Mouse (Mus musculus) ZHBTc4 (cell line): ENCODE measurements at regions not wholly inside any gene's neighbourhood (a gene's known extent, or its start where the extent isn't known, plus 50 kb on each side); places are given as distances from the start of the nearest gene placed in this dataset.

Experiments
- DNase-seq: peaks from one replicate; pipeline ENCODE4 v3.0.0-alpha.2; 2011; ENCODE audit warnings: low read depth, low spot score

GRCm38 (mm10) chr15:56436131-56436530, 1041.3 kb downstream of the Slc22a22 start:
- DNase-seq, result no peak

DNA sequence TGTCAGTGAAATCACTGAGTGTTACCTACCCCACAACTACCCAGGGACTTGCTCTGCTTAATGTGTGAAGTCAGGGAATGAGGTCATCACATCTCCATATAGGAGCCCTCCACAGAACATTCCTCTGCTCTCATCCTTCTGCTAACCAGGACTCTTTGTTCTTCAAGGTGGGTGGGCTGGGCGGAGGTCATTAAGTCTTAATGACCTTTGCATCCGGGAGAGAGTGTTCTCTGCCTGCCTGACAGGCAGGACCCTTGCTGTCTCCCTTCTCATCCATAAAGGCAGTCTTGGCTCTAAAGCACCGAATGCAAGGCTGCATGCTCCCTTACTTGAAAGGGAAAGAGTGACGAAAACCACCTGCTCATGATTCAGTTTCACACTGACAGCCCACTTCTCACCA, 1051.4 kb downstream of the Slc22a22 start:
- peak; percentile 82 for DNase-seq

DNA sequence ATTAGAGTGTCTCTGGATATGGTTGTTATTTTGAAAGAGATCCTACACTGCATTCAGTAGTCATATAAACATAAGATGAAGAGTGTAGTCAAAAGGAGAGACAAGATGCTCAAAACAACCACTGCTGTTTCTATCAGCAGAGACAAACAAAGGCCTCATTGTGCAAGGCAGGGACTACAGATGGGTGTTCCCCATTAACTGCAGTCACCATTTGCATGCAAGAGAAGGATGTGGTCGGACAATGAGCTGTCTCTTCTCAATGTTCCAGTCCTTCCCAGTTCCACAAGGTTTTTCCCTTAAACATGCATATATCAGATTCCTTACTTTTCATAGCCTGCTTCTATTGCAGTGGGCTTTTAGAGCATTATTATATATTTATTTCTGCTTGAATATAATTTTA, 1056.7 kb downstream of the Slc22a22 start:
- DNase-seq, result peak; percentile 52

DNA sequence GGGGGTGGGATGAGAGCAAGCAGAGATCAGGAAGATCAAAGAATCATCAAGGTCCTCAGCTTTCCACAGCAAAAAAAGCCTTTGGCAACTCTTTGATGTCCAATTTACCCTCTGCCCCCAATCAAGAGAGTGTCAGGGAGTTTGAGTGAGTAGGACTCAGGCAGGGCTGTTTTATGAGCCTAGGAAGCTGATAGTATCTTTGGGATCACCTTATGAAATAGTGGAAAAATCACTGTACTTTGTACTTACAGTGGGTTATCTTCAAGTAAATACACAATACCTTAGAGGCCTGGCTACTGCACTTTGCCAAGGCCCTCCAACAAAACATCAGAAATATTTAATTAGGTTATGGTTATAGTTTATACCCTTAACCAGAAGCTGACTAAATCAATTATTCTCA, 1085.4 kb downstream of the Slc22a22 start:
- DNase-seq, result peak; percentile 1

DNA sequence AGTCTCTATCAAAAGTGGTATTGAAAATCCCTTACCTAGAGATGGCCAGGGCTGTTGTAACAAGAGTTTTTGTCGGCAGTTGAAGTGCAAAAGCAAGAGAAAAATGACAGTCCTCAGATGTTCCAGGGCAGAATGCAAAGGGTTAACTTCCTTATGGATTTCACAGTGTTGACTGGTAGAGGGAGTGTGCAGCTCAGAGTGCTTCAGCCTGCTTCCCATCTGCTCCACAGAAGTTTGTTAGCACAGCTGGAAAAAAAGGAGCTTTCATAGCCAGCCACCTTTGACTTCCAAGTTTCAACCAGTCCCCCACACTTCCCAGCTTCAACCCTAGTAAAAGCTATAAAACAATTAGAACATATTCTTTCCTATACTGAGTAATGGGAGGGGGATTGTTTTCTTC, 1098.9 kb downstream of the Slc22a22 start:
- DNase-seq, result no peak

GRCm38 (mm10) chr15:56350903-56351302, 1126.5 kb downstream of the Slc22a22 start:
- DNase-seq, result no peak

DNA sequence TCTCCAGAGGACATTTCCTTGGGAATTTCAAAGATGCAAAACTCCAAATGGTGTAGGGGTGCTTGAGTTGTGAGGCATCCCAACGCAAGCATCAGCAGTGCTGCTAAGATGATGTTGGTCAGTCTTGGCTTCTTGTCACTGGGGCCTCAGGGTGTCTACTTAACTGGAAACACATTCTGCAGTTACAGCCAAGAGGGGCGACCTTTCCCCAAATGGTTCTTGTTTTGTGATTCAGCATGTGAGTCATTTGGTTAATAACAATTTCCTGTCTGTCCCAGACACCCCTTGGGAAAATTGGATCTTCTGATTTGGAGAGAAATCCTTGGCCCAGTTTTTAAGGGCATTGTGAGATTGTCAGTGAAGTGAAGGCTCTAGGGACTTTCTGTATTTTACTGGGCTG, 1131.3 kb downstream of the Slc22a22 start:
- no peak for DNase-seq

DNA sequence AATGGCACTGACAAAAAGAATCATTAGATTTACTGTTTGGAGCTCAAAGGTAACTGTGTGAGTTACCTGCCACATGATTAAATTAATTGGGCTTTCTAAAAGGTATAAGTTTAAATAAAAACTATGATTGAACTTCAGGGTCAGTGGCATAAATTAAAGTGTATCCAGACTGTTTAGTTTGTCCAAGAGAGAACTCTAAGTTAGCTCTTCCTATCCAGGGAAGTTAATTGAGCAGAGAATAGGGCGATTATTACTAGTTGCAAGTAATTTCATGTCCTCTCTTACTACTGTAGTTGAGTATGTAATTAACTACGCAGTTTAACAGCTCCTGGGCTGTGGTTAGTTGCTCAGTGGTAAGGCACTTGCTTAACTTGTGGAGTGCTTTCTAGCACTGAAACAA, 1132.5 kb downstream of the Slc22a22 start:
- no peak for DNase-seq

GRCm38 (mm10) chr15:56344304-56344932, 1133.0 kb downstream of the Slc22a22 start:
- peak; percentile 7 for DNase-seq

DNA sequence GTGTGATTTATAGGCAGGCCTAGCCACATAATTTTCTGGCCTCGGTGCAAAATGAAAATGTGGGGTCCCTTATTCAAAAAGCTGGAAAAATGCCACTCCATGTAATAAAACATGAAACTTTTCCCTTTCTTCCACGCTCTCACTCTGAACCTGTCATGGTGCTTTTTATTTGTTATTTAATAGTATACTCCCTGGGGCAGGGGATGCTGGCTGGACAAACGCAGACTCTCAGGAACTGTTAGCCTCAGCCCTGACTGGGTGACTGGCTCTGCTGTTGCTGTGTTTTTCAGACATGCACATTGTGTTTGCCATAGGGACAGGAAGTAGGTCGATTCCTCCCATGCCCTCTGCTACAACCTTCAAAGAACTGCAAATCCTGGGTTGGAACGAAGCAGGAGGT, 1139.5 kb downstream of the Slc22a22 start:
- DNase-seq, result no peak

DNA sequence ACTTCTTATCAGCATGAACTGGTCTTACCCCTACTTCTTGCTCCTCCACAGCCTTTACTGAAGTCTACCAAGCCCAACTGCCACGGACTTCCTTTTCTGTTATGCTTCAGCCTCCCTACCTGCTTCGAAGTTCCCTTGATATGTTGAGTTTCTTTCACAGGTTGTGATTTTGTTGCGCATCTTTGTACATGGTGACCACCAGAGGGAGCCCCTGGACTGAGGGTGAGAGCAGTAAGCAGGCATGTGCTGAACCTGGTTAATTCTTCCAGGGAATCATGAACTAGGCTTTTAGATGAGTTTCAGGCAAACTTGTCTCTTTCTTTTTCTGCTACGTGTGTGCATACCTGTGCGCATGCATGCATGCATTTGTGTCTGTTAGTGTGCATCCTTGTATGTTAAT, 1141.0 kb downstream of the Slc22a22 start:
- peak; percentile 80 for DNase-seq

DNA sequence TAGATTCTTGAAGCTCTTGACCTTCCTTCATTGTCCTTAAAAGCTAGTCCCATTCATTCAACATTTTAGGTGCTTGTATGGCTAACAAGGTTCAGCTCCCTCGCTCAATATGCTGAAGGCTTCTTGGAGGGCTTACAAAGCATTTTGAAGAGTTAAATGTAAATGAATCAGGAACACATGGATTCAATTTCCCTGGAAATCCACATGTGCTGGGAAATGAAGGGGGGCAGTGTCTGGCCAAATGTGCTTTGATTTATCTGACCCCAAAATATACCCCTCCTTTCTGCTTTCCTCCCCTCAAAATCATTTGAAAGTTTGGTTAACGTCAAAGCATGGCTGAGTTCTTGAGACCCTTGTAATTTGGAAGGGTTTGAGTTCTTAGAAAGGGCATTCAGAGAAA, 1142.4 kb downstream of the Slc22a22 start:
- no peak for DNase-seq

GRCm38 (mm10) chr15:56320501-56320900, 1156.9 kb downstream of the Slc22a22 start:
- DNase-seq, result no peak

DNA sequence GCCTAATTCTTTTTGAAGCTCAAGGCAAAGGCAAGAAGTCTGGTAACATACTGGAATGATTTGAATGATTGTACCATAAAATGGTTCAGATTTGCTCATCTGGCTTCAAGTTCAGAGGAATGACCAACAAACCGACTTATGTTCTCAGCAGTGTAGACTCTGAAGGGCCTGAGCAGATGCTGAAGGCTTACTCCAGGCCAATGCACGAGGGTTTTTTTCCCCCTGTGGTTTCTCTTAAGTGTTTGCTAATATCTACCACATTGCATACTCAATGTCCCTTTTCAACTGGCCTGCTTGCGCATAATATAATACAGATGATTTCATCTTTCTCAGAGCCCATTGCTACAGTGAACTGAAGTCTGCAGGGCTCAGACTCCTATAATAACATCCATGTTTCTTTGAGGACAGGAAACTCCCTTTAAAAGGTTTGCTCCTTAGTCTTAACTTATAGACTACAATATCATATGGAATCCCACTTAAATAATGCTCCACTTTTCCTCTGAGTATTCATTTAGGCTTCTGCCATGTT, 1182.5 kb downstream of the Slc22a22 start:
- no peak for DNase-seq

- no peak for DNase-seq
These were observed 1198.7 kb downstream of the Slc22a22 start for GRCm38 (mm10) chr15:56278622-56279301.

DNA sequence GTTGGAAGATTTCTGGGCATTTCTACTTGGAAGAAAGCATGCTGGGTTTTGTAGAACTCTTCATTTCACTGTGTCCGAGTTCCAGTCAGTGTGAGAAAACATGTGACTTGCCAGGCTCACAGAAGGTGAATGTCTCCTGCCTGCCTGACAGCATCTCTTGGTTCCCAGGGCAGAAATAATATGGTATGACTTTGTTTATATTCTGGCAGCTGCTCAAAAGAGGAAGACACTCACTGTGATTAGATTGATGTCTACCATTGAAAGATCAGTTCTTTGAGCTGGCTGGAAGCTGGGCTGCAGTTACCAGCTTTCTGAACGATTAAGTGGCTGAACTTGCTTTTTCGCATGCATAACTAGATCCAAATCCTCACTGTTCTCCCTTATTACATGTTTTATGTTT, 1199.4 kb downstream of the Slc22a22 start:
- DNase-seq, result no peak

DNA sequence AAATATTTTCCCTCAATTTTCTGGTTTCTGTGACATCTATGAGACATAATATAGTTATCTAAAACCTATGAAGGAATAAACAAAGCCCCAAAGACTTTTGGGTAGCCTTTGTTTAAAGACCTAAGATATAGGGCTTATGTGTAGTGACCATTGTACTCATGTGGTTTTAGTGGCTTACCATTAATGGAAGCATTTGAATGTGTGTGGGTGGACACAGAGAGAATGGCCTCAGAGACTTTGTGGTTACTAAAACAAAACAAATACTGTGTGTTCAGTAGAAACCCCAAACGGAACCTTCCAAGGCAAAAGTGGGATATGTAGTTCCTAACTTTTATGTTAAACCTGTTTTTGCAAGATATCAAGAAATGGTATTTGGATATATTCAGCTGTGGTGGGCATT, 1228.7 kb downstream of the Slc22a22 start:
- no peak for DNase-seq

GRCm38 (mm10) chr15:56244004-56244735, 1233.3 kb downstream of the Slc22a22 start:
- no peak for DNase-seq

- DNase-seq, result no peak
These were observed 1274.9 kb downstream of the Slc22a22 start for GRCm38 (mm10) chr15:56202552-56202951.

DNA sequence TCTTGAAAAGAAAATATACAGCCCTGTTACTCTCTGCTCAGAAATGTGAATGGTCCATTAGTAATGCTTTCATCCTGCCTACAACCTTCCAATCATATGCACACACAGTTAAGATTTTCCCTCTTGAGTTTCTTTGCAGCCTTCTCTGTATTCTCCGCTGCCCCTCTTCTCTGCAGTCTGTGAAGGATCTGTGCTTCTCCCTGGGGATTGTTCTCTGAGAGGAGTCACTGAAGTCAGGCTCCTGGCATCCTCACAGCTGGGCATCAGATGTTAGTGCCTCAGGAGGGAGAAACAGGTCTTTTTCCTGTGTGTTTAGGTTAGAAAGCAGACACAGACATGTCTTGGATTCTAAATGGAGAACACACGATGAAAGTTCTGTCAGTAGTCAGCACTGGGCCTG, 1278.1 kb downstream of the Slc22a22 start:
- no peak for DNase-seq

DNA sequence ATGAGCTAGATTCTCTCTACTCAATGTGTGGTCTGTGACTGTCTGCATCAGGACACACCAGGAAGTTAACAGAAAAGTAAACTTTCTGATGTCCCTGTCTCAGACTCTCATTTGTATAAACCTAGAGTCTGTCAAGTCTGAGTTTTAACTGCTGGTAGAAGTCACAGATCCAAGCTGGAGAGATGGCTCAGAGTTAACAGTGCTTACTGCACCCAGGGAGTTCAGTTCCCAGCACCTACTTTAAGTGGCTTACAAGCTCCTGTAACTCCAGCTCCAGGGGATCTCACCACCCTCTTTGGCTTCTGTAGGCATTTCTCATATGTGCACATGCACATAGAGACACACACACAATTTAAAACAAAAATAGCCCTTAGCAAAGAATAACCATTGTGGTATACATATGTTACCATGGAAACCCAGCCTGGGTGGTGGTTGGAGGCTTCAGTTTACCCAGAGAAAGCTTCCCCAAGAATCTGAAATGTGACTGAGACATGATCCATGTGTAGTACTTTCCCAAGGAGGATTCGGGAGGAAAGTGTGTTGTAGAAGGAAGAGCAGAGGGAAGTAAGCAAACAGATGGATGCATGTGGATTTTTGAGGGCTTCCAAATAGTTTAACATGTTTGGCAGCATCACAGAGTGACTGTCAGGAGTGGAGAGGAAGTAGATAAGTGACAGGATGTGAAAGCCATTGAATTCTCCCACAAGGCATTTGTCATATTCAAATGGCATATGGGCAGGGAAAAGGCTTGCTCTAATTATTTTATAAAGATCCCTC, 1279.8 kb downstream of the Slc22a22 start:
- DNase-seq, result no peak

DNA sequence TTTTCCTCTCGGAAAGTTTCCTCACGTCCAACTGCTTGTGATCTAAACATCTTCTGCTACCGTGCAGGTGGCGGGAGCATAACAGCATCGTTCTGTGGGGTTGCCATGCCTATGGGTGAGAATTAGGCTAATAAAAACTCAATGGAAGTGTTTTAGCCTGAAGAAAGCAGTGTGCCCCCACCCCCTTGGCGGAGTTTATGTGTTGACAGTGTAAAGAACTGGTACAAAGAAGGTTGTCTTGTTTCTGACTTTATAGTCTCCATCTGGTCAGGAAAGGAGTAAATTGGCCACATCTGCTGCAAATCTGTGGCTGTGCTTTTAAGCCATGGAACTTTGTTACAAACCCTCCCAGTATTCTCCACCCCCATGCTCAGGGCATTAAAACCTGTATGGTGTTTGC, 1311.2 kb downstream of the Slc22a22 start:
- no peak for DNase-seq
